Mouse (Mus musculus) embryo, embryonic 10 days (tissue): ENCODE measurements at regions not wholly inside any gene's neighbourhood (a gene's known extent, or its start where the extent isn't known, plus 50 kb on each side); places are given as distances from the start of the nearest gene placed in this dataset.
"Not testable (repeated sequence)": the region's sequence is repeated elsewhere in the genome, so short reads cannot be mapped to it uniquely, and the experiment has no call there.

Source experiments
- DNase-seq: peaks from one replicate; pipeline ENCODE4 v3.0.0-alpha.2; 2015; ENCODE audit warnings: low spot score

- DNase-seq, result peak; percentile 54
Observed at GRCm38 (mm10) chr15:41920270-41920669, 1786.1 kb downstream of the 9330182O14Rik start.

DNA sequence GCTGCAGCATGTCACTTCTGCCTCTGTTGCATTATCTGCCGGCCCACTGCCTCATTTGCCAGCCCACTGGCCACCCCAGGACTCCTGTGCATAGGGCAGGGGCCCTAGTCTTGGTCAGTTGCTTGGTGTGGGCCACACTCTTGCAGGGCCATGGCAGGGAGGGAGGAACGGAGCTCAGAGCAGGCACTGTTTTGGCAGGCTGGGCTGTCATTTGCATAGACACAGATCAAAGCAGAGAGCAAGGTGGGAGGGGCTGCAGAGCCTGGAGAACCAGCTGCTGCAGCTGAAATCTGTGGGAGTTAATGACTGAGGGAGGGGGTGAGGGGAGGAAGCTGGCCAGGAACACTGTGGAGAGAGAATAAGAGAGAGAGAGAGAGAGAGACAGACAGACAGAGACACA is 1802.5 kb downstream of the 9330182O14Rik start:
- no peak for DNase-seq

- no peak for DNase-seq
Observed at GRCm38 (mm10) chr15:41945226-41945625, 1811.1 kb downstream of the 9330182O14Rik start.

- no peak for DNase-seq
Observed at GRCm38 (mm10) chr15:41947888-41948287, 1813.7 kb downstream of the 9330182O14Rik start.

GRCm38 (mm10) chr15:41948347-41949093 is 1814.4 kb downstream of the 9330182O14Rik start:
- DNase-seq, result peak; percentile 63

DNA sequence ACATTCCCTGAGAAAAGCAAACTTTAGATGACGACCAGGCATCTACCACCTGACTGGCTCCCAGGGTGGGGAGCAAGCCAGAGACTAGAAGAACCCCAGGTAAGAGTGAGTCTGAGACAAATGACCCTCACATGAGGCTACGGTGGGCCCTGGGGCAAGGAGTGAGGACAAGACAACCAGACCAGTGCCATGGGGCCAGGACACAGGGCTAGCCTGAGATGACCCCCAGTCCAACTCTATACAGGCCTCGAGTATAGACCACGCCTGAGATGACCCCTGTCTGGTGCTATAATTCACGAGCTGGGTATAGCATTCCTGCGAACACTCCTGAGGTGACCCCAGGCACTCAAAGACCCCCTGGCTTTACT is 1814.9 kb downstream of the 9330182O14Rik start:
- DNase-seq, result no peak

- peak; percentile 45 for DNase-seq
Observed at GRCm38 (mm10) chr15:41951276-41951675, 1817.1 kb downstream of the 9330182O14Rik start.

DNA sequence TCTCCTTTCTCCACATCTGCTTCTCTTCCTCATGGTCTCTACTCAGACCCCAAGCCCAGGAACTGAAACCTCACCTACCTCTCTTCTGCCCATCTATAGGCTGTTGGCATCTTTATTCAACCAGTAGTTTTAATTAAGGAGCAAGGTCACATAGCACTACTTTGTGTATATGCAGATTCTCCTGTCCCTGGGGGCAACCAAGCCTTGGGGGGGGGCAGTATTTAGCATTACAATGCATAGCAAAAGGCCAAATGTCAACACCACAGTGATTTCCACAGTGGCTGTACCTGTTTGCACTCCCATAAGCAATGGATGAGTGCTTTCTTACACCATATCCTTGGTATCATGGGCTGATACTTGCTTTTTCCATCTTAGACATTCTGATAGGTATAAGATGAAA is 1826.4 kb downstream of the 9330182O14Rik start:
- DNase-seq, result no peak

- DNase-seq, result no peak
Observed at GRCm38 (mm10) chr15:41970877-41971276, 1836.7 kb downstream of the 9330182O14Rik start.

DNA sequence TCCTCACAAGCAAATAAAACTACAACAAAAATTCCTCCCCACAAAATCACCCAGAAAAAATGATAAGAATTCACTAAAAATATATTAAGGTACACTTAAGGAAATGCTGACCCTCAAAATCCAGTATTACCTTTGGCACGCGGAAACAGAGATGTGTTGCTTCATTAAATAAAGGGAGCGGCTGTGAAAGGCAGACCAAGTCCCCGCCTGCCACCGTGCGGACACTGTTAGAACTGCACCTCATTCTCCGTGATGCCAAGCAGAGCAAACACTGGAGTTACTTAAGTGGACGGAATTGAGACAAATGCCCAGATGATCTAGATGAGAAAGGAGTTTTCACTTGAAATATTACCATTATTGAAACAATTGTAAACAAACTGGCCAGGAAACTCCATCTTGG is 1839.1 kb downstream of the 9330182O14Rik start:
- DNase-seq, result peak; percentile 93

- DNase-seq, result no peak
Observed at GRCm38 (mm10) chr15:41977196-41977595, 1843.0 kb downstream of the 9330182O14Rik start.

GRCm38 (mm10) chr15:41977649-41978231 is 1843.6 kb downstream of the 9330182O14Rik start:
- DNase-seq, result no peak

GRCm38 (mm10) chr15:41983261-41983660 is 1849.1 kb downstream of the 9330182O14Rik start:
- DNase-seq, result no peak

- no peak for DNase-seq
Observed at GRCm38 (mm10) chr15:41984267-41984666, 1850.1 kb downstream of the 9330182O14Rik start.

DNA sequence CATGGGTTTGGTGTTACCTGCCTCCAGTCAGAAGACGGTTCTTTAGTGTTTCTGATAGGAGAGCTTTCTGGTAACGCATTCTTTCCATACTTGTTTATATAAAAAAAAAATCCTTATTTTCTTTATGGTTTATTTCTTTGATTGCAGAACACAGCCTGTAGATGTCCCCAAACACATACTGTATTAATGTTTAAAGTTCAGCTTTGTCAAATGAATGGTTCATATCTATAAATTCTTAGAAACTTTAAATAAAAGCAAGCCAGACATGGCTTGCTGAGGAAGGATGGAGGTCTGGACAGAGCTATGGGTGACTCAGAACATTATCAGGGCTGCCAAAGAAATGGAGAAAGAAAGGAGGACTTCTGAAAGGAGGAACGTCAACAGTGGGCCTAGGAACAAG is 1852.1 kb downstream of the 9330182O14Rik start:
- DNase-seq, result no peak

- no peak for DNase-seq
Observed at GRCm38 (mm10) chr15:41989065-41989464, 1854.9 kb downstream of the 9330182O14Rik start.

GRCm38 (mm10) chr15:41991816-41992215 is 1857.7 kb downstream of the 9330182O14Rik start:
- no peak for DNase-seq

- DNase-seq, result not testable (repeated sequence)
Observed at GRCm38 (mm10) chr15:42032286-42032685, 1898.1 kb downstream of the 9330182O14Rik start.

GRCm38 (mm10) chr15:42047088-42047976 is 1913.2 kb downstream of the 9330182O14Rik start:
- peak; percentile 35 for DNase-seq

DNA sequence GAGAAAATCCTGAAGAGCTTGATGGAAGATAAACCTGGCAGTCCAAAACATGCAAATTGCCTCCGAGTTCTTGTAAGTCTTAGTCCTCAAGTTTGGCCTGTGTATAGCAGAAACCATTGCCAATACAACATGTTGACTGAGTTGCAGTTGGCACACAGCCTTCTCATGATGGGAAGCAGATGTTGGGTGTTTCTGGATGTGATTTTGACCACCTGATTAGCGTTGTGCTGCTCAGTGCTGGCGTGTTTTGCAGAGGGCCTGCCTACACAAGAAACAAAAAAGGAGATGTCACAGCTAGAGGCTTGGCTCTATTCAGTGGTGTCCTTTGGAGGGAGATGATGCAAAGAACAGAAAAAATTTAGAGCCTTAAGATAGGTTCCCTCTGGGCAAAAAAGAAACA is 1922.6 kb downstream of the 9330182O14Rik start:
- peak; percentile 25 for DNase-seq

DNA sequence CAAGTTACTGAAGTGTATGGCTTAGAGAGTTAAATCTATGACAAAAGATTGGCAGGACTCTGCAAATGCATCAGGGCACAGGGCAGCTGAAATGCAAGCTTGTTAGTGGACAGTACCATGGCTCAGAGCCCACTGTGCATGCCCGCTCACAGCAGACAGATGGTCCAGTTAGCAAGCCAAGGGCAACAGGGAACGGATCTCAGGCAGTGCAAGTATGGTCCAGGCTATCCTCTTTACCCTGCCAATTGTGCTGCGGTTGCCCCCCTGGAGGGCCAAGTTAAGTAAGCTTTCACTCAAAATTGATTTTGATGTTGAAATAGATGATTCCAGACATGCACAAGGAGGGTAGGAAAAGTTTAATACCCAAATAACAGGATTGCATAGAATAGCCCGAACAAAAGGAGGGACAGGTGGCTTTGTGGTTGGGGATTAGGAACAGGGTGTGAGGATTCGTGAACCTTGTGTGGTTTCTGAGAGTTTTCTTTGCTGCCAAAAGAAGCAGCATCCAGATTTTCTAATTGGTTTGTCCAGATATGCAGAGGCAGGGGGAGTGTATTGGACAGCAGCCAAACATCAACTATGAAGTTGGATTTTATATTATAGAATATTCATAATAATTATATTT is 1934.2 kb downstream of the 9330182O14Rik start:
- DNase-seq, result no peak

DNA sequence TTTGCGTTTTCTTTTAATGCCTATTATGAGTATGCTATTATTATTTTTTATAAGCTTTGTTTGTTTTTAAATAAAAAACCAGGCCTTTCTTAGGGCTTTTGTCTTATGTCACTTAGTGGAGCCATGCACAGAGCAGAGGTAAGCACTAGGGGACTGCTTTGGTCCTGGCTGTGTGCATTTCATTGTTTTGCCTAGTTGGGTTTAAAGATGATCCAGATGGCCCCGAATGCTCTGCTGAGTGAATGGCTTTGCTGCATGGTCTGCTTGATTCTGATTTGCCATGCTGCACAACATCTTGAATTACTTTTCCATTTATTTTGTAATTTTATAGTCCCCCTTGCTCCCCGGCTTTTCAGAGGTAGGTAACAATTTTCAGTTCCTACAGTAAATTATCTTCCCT is 1934.9 kb downstream of the 9330182O14Rik start:
- DNase-seq, result peak; percentile 40
